Mouse (Mus musculus) embryonic facial prominence, embryonic 13.5 days (tissue): ENCODE results near the gene Tex13a. TPM values are rescaled to one million over a fixed set of nuclear protein-coding genes. Genes with fewer than 3 reads are reported as not detected.

Source experiments
- ATAC-seq: fragments of 200-750 bp; cut with Nextera tagmentation; 2 replicates; pipeline ENCODE4 v1.8.0; 2017; ENCODE audit warnings: low read depth; ENCODE audit not compliant: insufficient number of reproducible peaks, insufficient read depth, low FRiP score, low TSS enrichment
- H3K27ac ChIP-seq: fragments of 300-500 bp; sonication (generic); 2 replicates; pipeline ENCODE4 v1.5.1; 2015; ENCODE audit warnings: moderate library complexity, mild to moderate bottlenecking, inconsistent platforms
- H3K27me3 ChIP-seq: fragments of 300-500 bp; sonication (generic); 2 replicates; pipeline ENCODE4 v1.6.1; 2015; ENCODE audit warnings: mild to moderate bottlenecking, inconsistent platforms
- H3K36me3 ChIP-seq: fragments of 300-500 bp; sonication (generic); 2 replicates; pipeline ENCODE4 v1.6.1; 2015; ENCODE audit warnings: mild to moderate bottlenecking, inconsistent platforms
- H3K4me1 ChIP-seq: fragments of 300-500 bp; sonication (generic); 2 replicates; pipeline ENCODE4 v1.6.1; 2015; ENCODE audit warnings: inconsistent platforms
- H3K4me2 ChIP-seq: fragments of 300-500 bp; sonication (generic); 2 replicates; pipeline ENCODE4 v1.6.1; 2015; ENCODE audit warnings: moderate library complexity, mild to moderate bottlenecking, inconsistent platforms
- H3K4me3 ChIP-seq: fragments of 300-500 bp; sonication (generic); 2 replicates; pipeline ENCODE4 v1.5.1; 2015; ENCODE audit warnings: mild to moderate bottlenecking, inconsistent platforms
- H3K9ac ChIP-seq: fragments of 300-500 bp; sonication (generic); 2 replicates; pipeline ENCODE4 v1.6.1; 2015; ENCODE audit warnings: mild to moderate bottlenecking, inconsistent platforms
- H3K9me3 ChIP-seq: fragments of 300-500 bp; sonication (generic); 2 replicates; pipeline ENCODE4 v1.6.1; 2016; ENCODE audit warnings: inconsistent platforms
- WGBS: fragments of 180-500 bp; shearing (Covaris S2); methylation state at CpG from one replicate; pipeline ENCODE4 v1.1.7; 2015; ENCODE audit warnings: mixed read lengths; 5-methylcytosine and 5-hydroxymethylcytosine counted together
- polyA plus RNA-seq: library from polyadenylated mRNA; unstranded; fragments of >200 nt; fragmentation: Nextera tagmentation; extraction: Ambion mirVana; gene quantifications from 2 replicates; pipeline ENCODE4 v1.2.1, GENCODE M21; 2015

The Tex13a gene
- polyA plus RNA-seq: not detected in 2 replicates

DNA sequence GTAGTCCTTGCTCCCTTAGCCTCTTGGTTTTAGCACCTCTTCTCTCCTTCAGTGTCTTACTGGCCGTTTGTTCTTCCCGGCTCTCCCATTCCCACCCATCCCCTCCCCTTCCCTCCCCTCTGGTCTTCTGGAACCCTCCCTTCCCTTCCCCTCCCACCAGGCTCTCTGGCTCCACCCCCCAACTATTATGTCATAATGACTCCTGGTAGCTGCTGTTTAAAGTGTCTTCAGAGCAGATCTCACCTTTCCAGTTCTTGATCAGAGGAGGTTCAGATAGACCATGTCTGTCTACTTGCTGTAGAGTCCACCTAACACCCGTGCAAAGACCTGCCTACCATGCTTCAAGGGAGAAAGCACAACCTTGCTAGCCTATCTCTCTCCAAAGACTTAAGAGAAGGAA, at the start of gene Tex13a:
Tex13a (minus strand) TSS at position 101 of the 400 bp plus-strand sequence.
- Histone ChIP-seq H3K27ac (no peak within 1 kb of the TSS), H3K9ac (no peak within 1 kb of the TSS), H3K27me3 (peaks cover 11% of the 10 kb centered on the region), H3K36me3 (no peaks in the 10 kb centered on the region), H3K9me3 (no peaks in the 10 kb centered on the region), H3K4me1 (no peaks in the 10 kb centered on the region), H3K4me3 (no peak within 1 kb of the TSS), H3K4me2 (no peak within 1 kb of the TSS)
- WGBS: 78% methylated on average over 3 of the region's 3 CpGs
- no peak for ATAC-seq

DNA sequence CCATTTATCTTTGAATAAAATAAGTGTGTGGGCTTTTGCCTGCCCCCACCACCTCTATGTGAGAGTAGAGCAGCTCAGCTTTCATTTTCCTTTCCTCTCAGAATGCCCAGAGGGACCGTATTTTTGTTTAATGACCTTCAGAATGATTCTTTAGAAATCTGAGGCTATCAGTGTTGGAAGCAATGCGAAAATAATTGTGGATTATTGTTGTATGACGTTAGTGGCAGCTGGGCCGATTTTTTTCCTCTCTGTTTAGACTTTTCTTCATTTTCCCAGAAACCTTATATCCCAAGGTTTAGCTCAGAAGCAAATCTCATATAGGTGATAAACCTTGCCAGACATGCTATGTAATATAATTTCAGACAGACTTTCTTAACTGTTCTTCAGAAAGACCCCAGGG, 25.2 kb upstream of the Tex13a start:
- no peaks in the 10 kb centered on the region for H3K36me3 ChIP-seq
- H3K4me1 ChIP-seq: no peaks in the 10 kb centered on the region
- H3K27ac ChIP-seq: no peak overlapping the region
- H3K4me2 ChIP-seq: no peak overlapping the region
- no peak overlapping the region for H3K9ac ChIP-seq
- WGBS: 46% methylated on average over 4 of the region's 4 CpGs
- no peak for ATAC-seq
- H3K4me3 ChIP-seq: no peak overlapping the region
- H3K9me3 ChIP-seq: no peaks in the 10 kb centered on the region
- H3K27me3 ChIP-seq: 0 out of 2 replicates have a peak, but pooled peaks cover 2% of the 10 kb centered on the region

DNA sequence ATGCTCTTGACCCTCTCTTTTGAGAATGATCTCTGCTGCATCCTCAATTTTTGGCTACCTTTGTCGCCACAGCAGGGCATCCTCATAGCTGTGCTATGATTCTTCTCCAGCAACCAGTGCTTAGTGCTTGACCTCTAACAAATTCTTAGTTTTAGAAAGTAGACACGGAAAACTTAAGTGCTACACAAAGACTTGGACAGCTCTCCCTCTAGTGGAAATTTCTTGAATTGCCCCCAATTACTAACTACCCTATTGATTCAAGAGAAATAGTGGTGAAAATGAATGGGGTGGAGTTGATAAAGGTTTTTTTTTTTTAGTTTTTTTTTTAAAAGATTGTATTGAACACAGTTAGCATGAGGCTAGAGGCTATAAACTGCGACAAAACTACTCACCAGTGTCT, 39.2 kb downstream of the Tex13a start:
- Histone ChIP-seq H3K9me3 (no peaks in the 10 kb centered on the region), H3K9ac (no peak overlapping the region), H3K4me1 (no peaks in the 10 kb centered on the region), H3K4me2 (no peak overlapping the region), H3K27me3 (peaks cover 8% of the 10 kb centered on the region), H3K27ac (no peak overlapping the region), H3K4me3 (no peak overlapping the region), H3K36me3 (no peaks in the 10 kb centered on the region)
- 17% methylated on average over 3 of the region's 3 CpGs for WGBS
- no peak for ATAC-seq
